26 mouse cellular contexts compared by ENCODE assay signal in the genomic region with DNA sequence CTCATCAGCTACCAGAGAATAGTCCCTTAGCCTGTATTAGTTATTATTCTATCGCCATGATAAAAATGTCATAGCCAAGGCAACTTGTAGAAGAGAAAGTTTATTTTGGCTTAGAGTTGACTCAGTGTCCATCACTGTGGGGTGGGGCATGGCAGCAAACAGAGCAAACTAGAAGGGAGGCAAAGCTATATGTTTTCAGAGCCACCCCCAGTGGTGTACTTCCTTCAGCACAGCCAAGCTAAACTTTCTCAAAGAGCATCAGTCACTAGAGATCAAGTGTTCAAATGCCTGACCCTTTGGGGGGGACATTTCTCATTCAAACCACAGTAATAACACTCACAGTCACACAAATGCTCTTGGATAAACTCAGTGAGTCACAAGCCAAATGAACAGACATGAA. TPM values are rescaled to one million over a fixed set of nuclear protein-coding genes. Genes with fewer than 3 reads are reported as not detected.
A peak's percentile ranks its signal among the peaks of the same experiment; 100 is the strongest.
DNase-seq lines count a peak whose midpoint lies in the region; ATAC-seq and TF ChIP-seq lines count a peak whose summit lies in the region.
"Had no signal": no experiment of that assay in that cellular context is flagged by ENCODE, and none has a peak within 500 bp of the region (broad histone marks: within the 10 kb centered on the region; RNA-seq: fewer than 3 reads in every experiment).

No protein-coding gene starts in this region.

- H3K4me1 ChIP-seq in kidney, postnatal 0 days (replicated peaks; ENCODE audit: insufficient read depth, low read length) = no peaks in the 10 kb centered on the region
- peaks cover 6% of the 10 kb centered on the region for H3K4me1 ChIP-seq in ES-Bruce4 (ENCODE audit: control insufficient read depth, insufficient read depth, low read length)
- no peaks in the 10 kb centered on the region for H3K4me1 ChIP-seq in forebrain, postnatal 0 days (ENCODE audit: insufficient read depth)
- H3K4me1 ChIP-seq: embryonic facial prominence, embryonic 12.5 days; forebrain, embryonic 10.5 days; forebrain, embryonic 12.5 days had no signal

- DNase-seq in kidney, postnatal 0 days (ENCODE audit: low spot score) = peak; percentile 49
- DNase-seq in kidney, postnatal 25 days = no peak
- DNase-seq in NIH3T3 (ENCODE audit: low read depth) = peak; percentile 57
- DNase-seq in forebrain, postnatal 0 days = no peak
- DNase-seq in left cerebral cortex, adult 11 months (ENCODE audit: low spot score) = no peak
- DNase-seq in embryo, embryonic 9.5 days (ENCODE audit: extremely low spot score) = no peak
- DNase-seq: adrenal gland, adult 2 months; adrenal gland, postnatal 10 days; adrenal gland, postnatal 25 days; cerebellum, adult 11 months; cerebellum, adult 18-20 months; cerebellum, adult 8-10 months; cerebellum, adult 9-11 months; cerebellum, postnatal 14 days; cerebellum, postnatal 36 days; embryo, embryonic 11 days had no signal

- H3K27me3 ChIP-seq in kidney, postnatal 0 days (ENCODE audit: insufficient read depth, low read length) = no peaks in the 10 kb centered on the region
- H3K27me3 ChIP-seq in ES-Bruce4 (ENCODE audit: control insufficient read depth, insufficient read depth, low read length, poor library complexity, severe bottlenecking) (no peaks in the 10 kb centered on the region), myocyte (ENCODE audit: control insufficient read depth, insufficient read depth, insufficient read length) (no peaks in the 10 kb centered on the region)
- no peaks in the 10 kb centered on the region for H3K27me3 ChIP-seq in forebrain, postnatal 0 days (ENCODE audit: insufficient read depth, low read length)
- H3K27me3 ChIP-seq: embryonic facial prominence, embryonic 12.5 days; forebrain, embryonic 12.5 days had no signal

- H3K4me2 ChIP-seq in kidney, postnatal 0 days (ENCODE audit: low read length) = no peak overlapping the region
- H3K4me2 ChIP-seq in myocyte (ENCODE audit: low read depth) = peak overlapping the region; percentile 60
- H3K4me2 ChIP-seq in forebrain, postnatal 0 days (ENCODE audit: low read depth) = no peak overlapping the region
- H3K4me2 ChIP-seq: embryonic facial prominence, embryonic 12.5 days; forebrain, embryonic 12.5 days had no signal

- H3ac ChIP-seq in myocyte (ENCODE audit: control insufficient read depth, insufficient read length) = no peak overlapping the region

- TF ChIP-seq CTCF in kidney, postnatal 0 days (IDR thresholded peaks at IDR 0.05; ENCODE audit: low read depth) = no peak
- TF ChIP-seq CTCF in ES-Bruce4 (IDR thresholded peaks at IDR 0.05; ENCODE audit: low read depth, low read length) = no peak
- no peak for TF ChIP-seq CTCF in forebrain, postnatal 0 days (IDR thresholded peaks at IDR 0.05; ENCODE audit: low read depth)

- 72% methylated on average over 1 of the region's 1 CpGs for WGBS in kidney, postnatal 0 days
- 88% methylated on average over 1 of the region's 1 CpGs for WGBS in forebrain, postnatal 0 days

- H3K9ac ChIP-seq in kidney, postnatal 0 days (ENCODE audit: low read depth, low read length) = no peak overlapping the region
- no peak overlapping the region for H3K9ac ChIP-seq in ES-Bruce4 (ENCODE audit: low read depth, poor library complexity, severe bottlenecking)
- H3K9ac ChIP-seq in forebrain, postnatal 0 days = no peak overlapping the region
- H3K9ac ChIP-seq: embryonic facial prominence, embryonic 12.5 days; forebrain, embryonic 12.5 days had no signal

- no peak for ATAC-seq in kidney, postnatal 0 days (replicated peaks; ENCODE audit: low FRiP score, low read depth)
- no peak for ATAC-seq in forebrain, postnatal 0 days
- ATAC-seq: forebrain, embryonic 14.5 days; forebrain, embryonic 16.5 days had no signal

- H3K4me3 ChIP-seq in kidney, postnatal 0 days (replicated peaks; ENCODE audit: low read depth, low read length) = no peak overlapping the region
- H3K4me3 ChIP-seq in ES-Bruce4 (ENCODE audit: low read depth, low read length) (peak overlapping the region; percentile 46; the same call in 1 of the 2 replicates), myocyte (no peak overlapping the region)
- H3K4me3 ChIP-seq in forebrain, postnatal 0 days (ENCODE audit: low read depth, low read length) = no peak overlapping the region
- H3K4me3 ChIP-seq: embryonic facial prominence, embryonic 10.5 days; embryonic facial prominence, embryonic 12.5 days; erythroblast, embryonic 14.5 days; forebrain, embryonic 10.5 days; forebrain, embryonic 12.5 days had no signal

- H3K27ac ChIP-seq in kidney, postnatal 0 days = no peak overlapping the region
- H3K27ac ChIP-seq in ES-Bruce4 (ENCODE audit: insufficient read depth, low read length) = no peak overlapping the region
- H3K27ac ChIP-seq in forebrain, postnatal 0 days (ENCODE audit: low read depth, low read length) = no peak overlapping the region
- H3K27ac ChIP-seq: embryonic facial prominence, embryonic 10.5 days; embryonic facial prominence, embryonic 12.5 days; forebrain, embryonic 10.5 days; forebrain, embryonic 12.5 days had no signal

- TF ChIP-seq EP300 in ES-Bruce4 (IDR thresholded peaks at IDR 0.05; ENCODE audit: insufficient read depth, low read depth, low read length) = no peak

- H3K9me3 ChIP-seq in kidney, postnatal 0 days (replicated peaks; ENCODE audit: low read length) = no peaks in the 10 kb centered on the region
- peaks cover 5% of the 10 kb centered on the region; the same call in 1 of the 2 replicates for H3K9me3 ChIP-seq in ES-Bruce4 (replicated peaks; ENCODE audit: control insufficient read depth, insufficient read depth, low read length, poor library complexity, severe bottlenecking)
- H3K9me3 ChIP-seq in forebrain, postnatal 0 days (ENCODE audit: low read length) = no peaks in the 10 kb centered on the region
- H3K9me3 ChIP-seq: embryonic facial prominence, embryonic 10.5 days; embryonic facial prominence, embryonic 12.5 days; forebrain, embryonic 10.5 days; forebrain, embryonic 12.5 days; G1E had no signal

- no peaks in the 10 kb centered on the region for H3K36me3 ChIP-seq in kidney, postnatal 0 days (ENCODE audit: insufficient read depth, low read length)
- H3K36me3 ChIP-seq in ES-Bruce4 (ENCODE audit: control insufficient read depth, insufficient read depth, low read length, poor library complexity, severe bottlenecking) (0 out of 2 replicates have a peak, but pooled peaks cover 2% of the 10 kb centered on the region), myocyte (ENCODE audit: control insufficient read depth, insufficient read depth) (no peaks in the 10 kb centered on the region)
- H3K36me3 ChIP-seq in forebrain, postnatal 0 days (ENCODE audit: insufficient read depth) = no peaks in the 10 kb centered on the region
- H3K36me3 ChIP-seq: embryonic facial prominence, embryonic 10.5 days; embryonic facial prominence, embryonic 12.5 days; forebrain, embryonic 10.5 days; forebrain, embryonic 12.5 days; G1E had no signal

- H3K79me2 ChIP-seq in myocyte (ENCODE audit: control insufficient read depth, insufficient read depth) = no peaks in the 10 kb centered on the region

- no peak for TF ChIP-seq POLR2A in ES-Bruce4 (IDR thresholded peaks at IDR 0.05; ENCODE audit: insufficient read depth, low read length)
- TF ChIP-seq POLR2A in myocyte (IDR thresholded peaks at IDR 0.05; ENCODE audit: insufficient read length, low read depth) = no peak

TF ChIP-seq in myocyte, 11 proteins besides CTCF, POLR2A, EP300 and RAD21:
- TF ChIP-seq TCF3 (IDR thresholded peaks at IDR 0.05; ENCODE audit: insufficient read length, low read depth) (no peak), MYOD1 (IDR thresholded peaks at IDR 0.05; ENCODE audit: control insufficient read depth in 1 of 3, insufficient read length in 2 of 3, low read depth in 2 of 3) (no peak), USF1 (IDR thresholded peaks at IDR 0.05; ENCODE audit: low read depth) (no peak), MYOG (IDR thresholded peaks at IDR 0.05; ENCODE audit: control insufficient read depth in 1 of 3, insufficient read depth in 1 of 3, insufficient read length in 2 of 3, low read depth in 2 of 3) (no peak), POLR2AphosphoS2 (IDR thresholded peaks at IDR 0.05; ENCODE audit: insufficient read length, low read depth) (no peak), E2F4 (IDR thresholded peaks at IDR 0.05; ENCODE audit: insufficient read depth) (no peak), CEBPB (IDR thresholded peaks at IDR 0.05; ENCODE audit: insufficient read depth, poor library complexity, severe bottlenecking) (no peak)
TF ChIP-seq in myocyte: peak in this region for 0.

RNA-seq across cellular contexts. Expression of a gene that starts 22.4 kb away (rescaled TPM):
- polyA plus RNA-seq in kidney, postnatal 0 days (2015; fragmentation: Nextera tagmentation; extraction: Ambion mirVana) = 6.9 and 7.1 TPM in 2 replicates
- 2.4 and 4.6 TPM in 2 replicates for polyA plus RNA-seq in ES-Bruce4 (2011; ENCODE audit: insufficient read depth, insufficient read length, low read depth, missing spikeins)
- polyA plus RNA-seq in myocyte (2012; fragmentation: generic; extraction: Trizol) = 0.65 TPM
- total RNA-seq in forebrain, postnatal 0 days (2014; rRNA removed) = 4.5 and 4.8 TPM in 2 replicates
- 2.9 and 3.8 TPM in 2 replicates for polyA plus RNA-seq in forebrain, postnatal 0 days (2015; fragmentation: Nextera tagmentation; extraction: Ambion mirVana)
- polyA plus RNA-seq: adrenal gland, adult 2 months; erythroblast, embryonic 14.5 days; G1E had no signal

Comparison
In these comparisons a context has a peak if more than half of its experiments do, and no peak if none do; other contexts are left out.
1. DNase-seq: peak in kidney, postnatal 0 days (single experiment) and NIH3T3 (single experiment); none in kidney, postnatal 25 days (0 of 2), forebrain, postnatal 0 days (single experiment), left cerebral cortex, adult 11 months (single experiment) and embryo, embryonic 9.5 days (single experiment).